Mouse (Mus musculus): Measurements from ENCODE around the gene Krtap2-4.

GRCm38 (mm10) chr11:99630890-99631289 lies 16.2 kb upstream of the Krtap2-4 start:
- TF ChIP-seq CTCF (IDR thresholded peaks at IDR 0.05; ENCODE audit: low read depth, low read length) (no peak), POLR2A (IDR thresholded peaks at IDR 0.05; ENCODE audit: extremely low read depth, insufficient read depth, low read length) (no peak)

Measured in liver, adult 2 months (tissue).